Mouse (Mus musculus) spleen, adult 10 weeks (tissue): Measurements from ENCODE around the gene A430089I19Rik. TPM values are rescaled to one million over a fixed set of nuclear protein-coding genes. Genes with fewer than 3 reads are reported as not detected.

Experiments used
- polyA plus RNA-seq: library from polyadenylated mRNA; stranded (reverse); fragments of 350-450 nt; fragmentation: Illumina TruSeq; extraction: RNeasy Lipid Tissue Mini Kit (QIAGEN cat#74804); gene quantifications from one replicate; pipeline ENCODE4 v1.2.3, GENCODE M21; 2015; ENCODE audit warnings: low replicate concordance; ENCODE audit not compliant: insufficient read depth

The A430089I19Rik gene
- polyA plus RNA-seq: not detected

GRCm38 (mm10) chr5:94306696-94307095, at the start of gene A430089I19Rik:
A430089I19Rik (minus strand) TSS chr5:94306796.

DNA sequence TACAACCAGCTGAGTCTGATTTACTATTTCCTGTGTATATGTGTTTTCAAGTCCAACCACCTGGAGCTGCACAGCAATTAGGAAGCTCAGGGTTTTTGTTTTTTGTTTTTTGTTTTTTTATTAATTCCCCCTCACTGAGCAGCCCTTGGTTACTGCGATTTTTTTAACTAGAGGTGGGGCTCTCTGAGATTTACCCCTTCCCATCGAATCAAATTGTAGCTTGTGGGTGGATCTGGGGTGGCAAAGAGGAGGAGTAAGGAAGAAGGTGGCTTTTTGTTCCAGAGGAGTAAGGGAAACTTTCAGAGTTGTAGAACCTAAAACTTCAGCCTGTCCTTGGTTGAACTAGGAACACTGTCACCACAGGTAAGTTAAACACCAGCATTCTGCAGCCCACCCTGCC, 32.9 kb upstream of the A430089I19Rik start, which contains the start of gene AA792892:
AA792892 (plus strand) TSS at position 301 of the 400 bp plus-strand sequence.

DNA sequence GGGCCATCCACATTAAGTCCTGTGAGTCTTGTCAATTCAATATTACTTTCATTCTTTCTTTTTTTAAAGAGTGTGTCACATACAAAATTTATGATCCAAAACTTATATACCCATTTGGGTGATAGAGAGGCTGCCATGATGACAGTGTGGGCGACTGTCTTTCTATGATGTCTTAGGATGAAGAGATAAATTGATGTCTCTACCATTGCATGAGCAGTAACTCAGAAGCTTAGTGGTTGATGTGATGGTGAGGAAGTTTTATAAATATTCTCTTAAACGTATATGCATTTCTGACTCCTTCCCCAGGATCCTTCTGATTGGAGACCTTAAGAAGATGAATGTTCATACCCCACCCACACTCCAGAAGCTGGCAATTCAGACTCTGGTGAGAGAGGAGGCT, 7.5 kb upstream of the A430089I19Rik start, which contains the start of gene Gm6502:
Gm6502 (plus strand) TSS at position 301 of the 400 bp plus-strand sequence.

Other genes with a start within 250 kb of the A430089I19Rik start
- gene BC061212, start 236.3 kb downstream of the A430089I19Rik start, polyA plus RNA-seq: not detected
- gene Gm6351, start 230.4 kb downstream of the A430089I19Rik start, polyA plus RNA-seq: not detected
- not detected for gene Gm3106, start 88.8 kb downstream of the A430089I19Rik start, polyA plus RNA-seq
- not detected for gene Gm6502, start 7.6 kb upstream of the A430089I19Rik start, polyA plus RNA-seq
- gene AA792892, start 33.0 kb upstream of the A430089I19Rik start, polyA plus RNA-seq: not detected
- not detected for gene Gm7682, start 139.0 kb upstream of the A430089I19Rik start, polyA plus RNA-seq
- gene Gm3139, start 219.5 kb upstream of the A430089I19Rik start, polyA plus RNA-seq: not detected